Mouse (Mus musculus): ENCODE measurements around the gene Gramd1b. TPM values are rescaled to one million over a fixed set of nuclear protein-coding genes. Genes with fewer than 3 reads are reported as not detected.

Gramd1b gene
- polyA plus RNA-seq, 1 experiment from 2014 or later, result 5.7 TPM

- H3K27me3 ChIP-seq, result no peaks in the 10 kb centered on the region
- H3K9ac ChIP-seq, result no peak overlapping the region
- peak overlapping the region; percentile 31 for H3K4me2 ChIP-seq
- H3K27ac ChIP-seq, result peak overlapping the region; percentile 71
- H3K4me1 ChIP-seq (replicated peaks), result peaks cover 34% of the 10 kb centered on the region
- peak; percentile 78 for ATAC-seq (replicated peaks; ENCODE audit: insufficient number of reproducible peaks, insufficient read depth, low FRiP score, low read depth)
- H3K36me3 ChIP-seq, result no peaks in the 10 kb centered on the region
- H3K4me3 ChIP-seq, result no peak overlapping the region
- WGBS, result 53% methylated on average over 15 of the region's 15 CpGs
- H3K9me3 ChIP-seq (replicated peaks), result no peaks in the 10 kb centered on the region
Observed at GRCm38 (mm10) chr9:40420652-40421335, 110.4 kb downstream of the Gramd1b start.

GRCm38 (mm10) chr9:40418803-40419202 lies 112.4 kb downstream of the Gramd1b start:
- Histone ChIP-seq H3K9ac (no peak overlapping the region), H3K4me1 (replicated peaks) (peaks cover 36% of the 10 kb centered on the region), H3K9me3 (replicated peaks) (no peaks in the 10 kb centered on the region), H3K4me2 (no peak overlapping the region), H3K27ac (0 out of 2 replicates have a peak overlapping the region, but pooled peaks have one; percentile 13), H3K27me3 (no peaks in the 10 kb centered on the region), H3K4me3 (no peak overlapping the region), H3K36me3 (no peaks in the 10 kb centered on the region)
- no peak for ATAC-seq (replicated peaks; ENCODE audit: insufficient number of reproducible peaks, insufficient read depth, low FRiP score, low read depth)
- 64% methylated on average over 5 of the region's 5 CpGs for WGBS

GRCm38 (mm10) chr9:40416150-40416549 lies 115.0 kb downstream of the Gramd1b start:
- no peak for ATAC-seq (replicated peaks; ENCODE audit: insufficient number of reproducible peaks, insufficient read depth, low FRiP score, low read depth)
- peaks cover 25% of the 10 kb centered on the region for H3K4me1 ChIP-seq (replicated peaks)
- no peak overlapping the region for H3K4me3 ChIP-seq
- H3K9ac ChIP-seq, result no peak overlapping the region
- H3K4me2 ChIP-seq, result no peak overlapping the region
- no peaks in the 10 kb centered on the region for H3K9me3 ChIP-seq (replicated peaks)
- no peak overlapping the region for H3K27ac ChIP-seq
- H3K36me3 ChIP-seq, result no peaks in the 10 kb centered on the region
- 84% methylated on average over 7 of the region's 7 CpGs for WGBS
- no peaks in the 10 kb centered on the region for H3K27me3 ChIP-seq

DNA sequence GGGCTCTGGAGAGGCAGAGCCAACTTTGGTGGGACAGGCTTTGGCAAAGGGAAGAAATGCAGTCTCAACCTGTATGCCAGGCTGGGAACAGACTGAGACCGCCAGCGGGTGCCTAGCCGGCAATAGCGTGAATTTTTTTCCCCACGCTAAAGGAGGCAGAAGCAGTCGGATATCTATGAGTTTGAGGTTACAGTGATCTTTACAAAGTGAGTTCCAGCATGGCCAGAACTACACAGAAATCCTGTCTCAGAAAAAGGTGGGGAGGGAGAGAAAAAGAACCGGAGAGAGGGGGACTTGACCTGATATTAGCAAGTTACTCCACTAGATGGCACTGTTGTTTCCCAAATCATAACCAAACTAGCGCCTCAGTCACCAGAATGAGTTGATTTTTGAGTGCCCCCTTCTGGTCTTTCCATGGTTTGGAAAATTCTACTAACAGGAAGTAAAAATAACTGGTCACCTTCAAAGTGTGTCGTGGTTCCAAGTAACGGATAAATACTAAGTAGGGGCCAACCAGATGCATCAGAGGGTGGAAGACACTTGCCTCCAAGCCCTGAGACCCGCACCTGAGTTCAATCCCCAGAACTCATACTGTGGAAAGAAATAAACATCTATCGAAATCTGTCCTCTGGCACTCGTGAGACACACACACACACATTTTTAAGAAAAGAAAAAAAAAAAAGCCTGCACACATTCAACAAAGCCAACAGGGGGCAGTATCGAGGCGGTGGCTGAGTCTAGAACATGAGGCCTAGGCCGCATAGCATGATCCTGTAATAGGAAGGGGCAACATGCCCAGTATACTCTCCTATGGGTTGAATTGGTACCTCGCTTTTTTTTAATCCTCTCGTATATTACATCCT lies 116.0 kb downstream of the Gramd1b start:
- no peak for ATAC-seq (replicated peaks; ENCODE audit: insufficient number of reproducible peaks, insufficient read depth, low FRiP score, low read depth)
- Histone ChIP-seq H3K9me3 (replicated peaks) (no peaks in the 10 kb centered on the region), H3K4me1 (replicated peaks) (peaks cover 15% of the 10 kb centered on the region), H3K9ac (peak overlapping the region; percentile 78), H3K4me3 (peak overlapping the region; percentile 63), H3K27me3 (no peaks in the 10 kb centered on the region), H3K4me2 (peak overlapping the region; percentile 91), H3K36me3 (no peaks in the 10 kb centered on the region), H3K27ac (peak overlapping the region; percentile 41)
- 31% methylated on average over 18 of the region's 18 CpGs for WGBS

DNA sequence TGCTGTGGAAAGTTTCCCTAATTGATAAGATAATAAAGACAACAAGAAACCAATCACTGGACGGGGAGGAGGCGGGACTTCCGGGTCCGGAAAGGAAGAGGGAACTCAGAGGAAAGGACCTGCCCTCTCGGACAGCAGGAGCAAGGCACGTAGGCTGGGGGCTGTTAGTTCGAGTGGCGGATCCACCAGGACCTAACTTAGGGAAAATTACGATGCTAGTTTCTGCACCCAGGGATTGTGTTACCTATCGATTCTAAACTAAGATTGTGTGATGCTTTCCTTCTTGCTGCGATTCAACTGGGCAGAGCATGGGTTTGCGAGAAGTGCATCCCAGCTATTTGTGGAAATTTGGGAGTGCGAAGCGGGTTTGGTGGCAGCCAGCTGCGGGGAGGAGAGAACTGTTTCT lies 116.7 kb downstream of the Gramd1b start:
- Histone ChIP-seq H3K36me3 (no peaks in the 10 kb centered on the region), H3K4me1 (replicated peaks) (peaks cover 13% of the 10 kb centered on the region; the same call in 1 of the 2 replicates), H3K9me3 (replicated peaks) (no peaks in the 10 kb centered on the region), H3K4me3 (peak overlapping the region; percentile 63), H3K9ac (peak overlapping the region; percentile 78), H3K27me3 (no peaks in the 10 kb centered on the region), H3K27ac (peak overlapping the region; percentile 41), H3K4me2 (peak overlapping the region; percentile 91)
- 3% methylated on average over 15 of the region's 15 CpGs for WGBS
- peak; percentile 41; the same call in 1 of the 2 replicates for ATAC-seq (replicated peaks; ENCODE audit: insufficient number of reproducible peaks, insufficient read depth, low FRiP score, low read depth)

GRCm38 (mm10) chr9:40413601-40414000 lies 117.6 kb downstream of the Gramd1b start:
- H3K4me1 ChIP-seq (replicated peaks), result peaks cover 6% of the 10 kb centered on the region; the same call in 1 of the 2 replicates
- WGBS, result 79% methylated on average over 4 of the region's 4 CpGs
- H3K4me3 ChIP-seq, result no peak overlapping the region
- no peaks in the 10 kb centered on the region for H3K9me3 ChIP-seq (replicated peaks)
- no peak overlapping the region for H3K9ac ChIP-seq
- no peaks in the 10 kb centered on the region for H3K27me3 ChIP-seq
- H3K36me3 ChIP-seq, result no peaks in the 10 kb centered on the region
- H3K27ac ChIP-seq, result no peak overlapping the region
- ATAC-seq (replicated peaks; ENCODE audit: insufficient number of reproducible peaks, insufficient read depth, low FRiP score, low read depth), result no peak
- no peak overlapping the region for H3K4me2 ChIP-seq

DNA sequence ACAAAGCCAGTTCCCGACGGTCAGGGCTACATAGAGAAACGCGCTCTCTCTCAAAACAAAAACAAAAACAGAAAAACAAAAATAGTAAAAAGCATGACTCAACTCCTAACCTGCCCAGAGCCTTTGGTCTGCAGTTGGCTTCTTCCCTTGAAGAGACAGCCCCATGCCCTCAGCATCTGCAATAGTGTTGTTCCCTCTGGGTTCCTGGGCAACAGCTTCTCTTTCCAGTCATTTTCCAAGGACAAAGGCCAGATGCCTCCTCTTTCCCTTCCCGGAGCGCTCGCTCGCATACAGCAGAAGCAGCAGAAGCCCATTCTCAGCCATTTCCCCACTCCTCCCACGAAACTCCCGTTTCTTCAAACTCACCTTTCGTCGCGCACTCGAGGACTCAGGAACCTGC lies 118.3 kb downstream of the Gramd1b start:
- no peak overlapping the region for H3K9ac ChIP-seq
- no peaks in the 10 kb centered on the region for H3K27me3 ChIP-seq
- 0 out of 2 replicates have a peak, but pooled peaks cover 2% of the 10 kb centered on the region for H3K4me1 ChIP-seq (replicated peaks)
- no peaks in the 10 kb centered on the region for H3K9me3 ChIP-seq (replicated peaks)
- no peak overlapping the region for H3K4me2 ChIP-seq
- H3K36me3 ChIP-seq, result no peaks in the 10 kb centered on the region
- H3K4me3 ChIP-seq, result no peak overlapping the region
- no peak for ATAC-seq (replicated peaks; ENCODE audit: insufficient number of reproducible peaks, insufficient read depth, low FRiP score, low read depth)
- 87% methylated on average over 14 of the region's 14 CpGs for WGBS
- H3K27ac ChIP-seq, result no peak overlapping the region

DNA sequence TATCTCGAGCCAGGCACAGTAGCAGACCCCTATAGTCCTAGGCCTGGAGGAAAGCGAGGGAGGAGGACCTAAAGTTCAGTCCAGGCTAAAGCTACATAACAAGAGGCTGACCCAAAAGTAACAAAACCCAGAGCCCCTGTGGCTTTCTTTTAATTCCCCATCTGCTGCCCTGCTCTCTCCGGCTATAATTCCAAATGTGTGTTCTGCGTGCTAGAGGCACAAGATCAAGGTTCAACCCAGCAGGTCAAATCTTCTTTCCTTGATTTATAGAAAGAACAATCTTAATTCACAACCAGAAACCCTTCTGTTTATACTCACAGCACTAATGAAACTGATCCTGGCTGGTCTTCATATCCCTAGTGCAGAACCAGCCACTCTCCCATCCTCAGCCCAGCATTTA lies 118.9 kb downstream of the Gramd1b start:
- Histone ChIP-seq H3K36me3 (no peaks in the 10 kb centered on the region), H3K27me3 (no peaks in the 10 kb centered on the region), H3K9me3 (replicated peaks) (no peaks in the 10 kb centered on the region), H3K9ac (no peak overlapping the region), H3K4me1 (replicated peaks) (0 out of 2 replicates have a peak, but pooled peaks cover 2% of the 10 kb centered on the region), H3K27ac (no peak overlapping the region), H3K4me2 (no peak overlapping the region), H3K4me3 (no peak overlapping the region)
- WGBS, result 86% methylated on average over 4 of the region's 4 CpGs
- no peak for ATAC-seq (replicated peaks; ENCODE audit: insufficient number of reproducible peaks, insufficient read depth, low FRiP score, low read depth)

GRCm38 (mm10) chr9:40410895-40411294 lies 120.3 kb downstream of the Gramd1b start:
- H3K4me1 ChIP-seq (replicated peaks), result peaks cover 4% of the 10 kb centered on the region
- no peak overlapping the region for H3K27ac ChIP-seq
- H3K27me3 ChIP-seq, result no peaks in the 10 kb centered on the region
- WGBS, result 92% methylated on average over 3 of the region's 3 CpGs
- no peak overlapping the region for H3K4me3 ChIP-seq
- H3K9me3 ChIP-seq (replicated peaks), result no peaks in the 10 kb centered on the region
- H3K9ac ChIP-seq, result no peak overlapping the region
- no peak for ATAC-seq (replicated peaks; ENCODE audit: insufficient number of reproducible peaks, insufficient read depth, low FRiP score, low read depth)
- H3K36me3 ChIP-seq, result no peaks in the 10 kb centered on the region
- no peak overlapping the region for H3K4me2 ChIP-seq

DNA sequence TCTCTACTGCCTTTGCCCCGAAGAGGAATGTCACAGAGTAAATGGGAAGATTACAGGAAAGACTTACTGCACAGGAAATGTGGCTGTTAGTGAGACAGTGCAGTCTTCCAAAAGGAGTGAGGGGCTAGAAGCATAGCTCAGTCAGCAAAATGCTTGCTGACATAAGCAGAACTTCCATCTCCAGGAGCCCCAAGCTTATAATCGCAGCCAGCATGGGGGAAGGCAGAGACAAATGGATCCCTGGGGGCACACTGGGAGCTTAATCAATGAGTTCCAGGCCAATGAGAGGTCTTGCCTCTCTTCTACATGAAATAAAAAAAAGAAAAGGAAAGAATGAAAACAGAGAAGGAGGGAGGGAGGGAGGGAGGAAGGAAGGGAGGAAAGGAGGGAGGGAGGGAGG lies 122.1 kb downstream of the Gramd1b start:
- Histone ChIP-seq H3K27me3 (no peaks in the 10 kb centered on the region), H3K36me3 (no peaks in the 10 kb centered on the region), H3K9ac (no peak overlapping the region), H3K4me1 (replicated peaks) (peaks cover 16% of the 10 kb centered on the region), H3K4me2 (no peak overlapping the region), H3K4me3 (no peak overlapping the region), H3K9me3 (replicated peaks) (no peaks in the 10 kb centered on the region), H3K27ac (no peak overlapping the region)
- no peak for ATAC-seq (replicated peaks; ENCODE audit: insufficient number of reproducible peaks, insufficient read depth, low FRiP score, low read depth)
- WGBS, result 45% methylated on average over 2 of the region's 2 CpGs

DNA sequence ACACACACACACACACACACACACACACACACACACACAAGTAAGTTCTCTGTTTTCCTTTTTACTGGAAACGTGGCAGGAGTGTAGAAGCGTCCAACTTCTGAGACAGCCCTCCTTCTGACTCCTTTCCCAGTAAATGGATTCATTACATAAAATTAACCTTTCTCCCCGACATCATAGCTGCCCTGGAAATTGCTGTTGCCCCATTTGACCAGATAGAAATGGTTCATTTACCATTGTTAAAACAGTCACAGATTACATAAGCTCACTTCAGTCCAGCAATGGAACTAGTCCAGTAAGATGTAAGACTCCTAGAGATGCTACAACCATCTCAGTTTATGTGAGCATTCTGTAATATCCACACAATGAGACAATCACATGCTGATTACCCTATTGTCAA lies 122.8 kb downstream of the Gramd1b start:
- no peak overlapping the region for H3K9ac ChIP-seq
- no peaks in the 10 kb centered on the region for H3K27me3 ChIP-seq
- H3K4me1 ChIP-seq (replicated peaks), result peaks cover 16% of the 10 kb centered on the region
- ATAC-seq (replicated peaks; ENCODE audit: insufficient number of reproducible peaks, insufficient read depth, low FRiP score, low read depth), result no peak
- no peaks in the 10 kb centered on the region for H3K36me3 ChIP-seq
- H3K4me2 ChIP-seq, result no peak overlapping the region
- H3K27ac ChIP-seq, result no peak overlapping the region
- no peak overlapping the region for H3K4me3 ChIP-seq
- H3K9me3 ChIP-seq (replicated peaks), result no peaks in the 10 kb centered on the region
- 77% methylated on average over 3 of the region's 3 CpGs for WGBS

All from heart, embryonic 15.5 days (tissue).